Mouse (Mus musculus) lung, adult 2 months (tissue): ENCODE measurements around the gene Tmcc3. TPM values are rescaled to one million over a fixed set of nuclear protein-coding genes. Genes with fewer than 3 reads are reported as not detected.

Experiments used
- DNase-seq: peaks from one replicate; pipeline ENCODE4 v3.0.0; 2022
- H3K4me1 ChIP-seq: fragments of 200-500 bp; 2 replicates; pipeline ENCODE4 v1.6.1; 2011; ENCODE audit warnings: low read length; ENCODE audit not compliant: control insufficient read depth, insufficient read depth
- H3K4me3 ChIP-seq: fragments of 200-500 bp; replicated peaks from 2 replicates; pipeline ENCODE3; 2011; ENCODE audit warnings: low read depth, mild to moderate bottlenecking, control low read depth, low read length; ENCODE audit errors: extremely low read depth
- CTCF ChIP-seq: fragments of 200-500 bp; IDR thresholded peaks from 2 replicates; pipeline ENCODE4 v1.5.1; 2011; ENCODE audit warnings: mild to moderate bottlenecking, low read length, control low read depth; ENCODE audit not compliant: insufficient read depth
- POLR2A ChIP-seq: fragments of 200-500 bp; IDR thresholded peaks from 2 replicates; pipeline ENCODE4 v1.6.1; 2011; ENCODE audit warnings: low read depth, mild to moderate bottlenecking, control low read depth, low read length, borderline replicate concordance; ENCODE audit errors: extremely low read depth
- WGBS: fragments of 180-500 bp; shearing (Covaris S2); methylation state at CpG from one replicate; pipeline ENCODE4 v1.1.7; 2018; 5-methylcytosine and 5-hydroxymethylcytosine counted together
- polyA plus RNA-seq: library from polyadenylated mRNA; depleted of rRNA; stranded (reverse); fragments of >200 nt; gene quantifications from 2 replicates; pipeline ENCODE4 v1.2.3, GENCODE M21; 2012

The Tmcc3 gene
- polyA plus RNA-seq, 1 experiment: 46.8 TPM

DNA sequence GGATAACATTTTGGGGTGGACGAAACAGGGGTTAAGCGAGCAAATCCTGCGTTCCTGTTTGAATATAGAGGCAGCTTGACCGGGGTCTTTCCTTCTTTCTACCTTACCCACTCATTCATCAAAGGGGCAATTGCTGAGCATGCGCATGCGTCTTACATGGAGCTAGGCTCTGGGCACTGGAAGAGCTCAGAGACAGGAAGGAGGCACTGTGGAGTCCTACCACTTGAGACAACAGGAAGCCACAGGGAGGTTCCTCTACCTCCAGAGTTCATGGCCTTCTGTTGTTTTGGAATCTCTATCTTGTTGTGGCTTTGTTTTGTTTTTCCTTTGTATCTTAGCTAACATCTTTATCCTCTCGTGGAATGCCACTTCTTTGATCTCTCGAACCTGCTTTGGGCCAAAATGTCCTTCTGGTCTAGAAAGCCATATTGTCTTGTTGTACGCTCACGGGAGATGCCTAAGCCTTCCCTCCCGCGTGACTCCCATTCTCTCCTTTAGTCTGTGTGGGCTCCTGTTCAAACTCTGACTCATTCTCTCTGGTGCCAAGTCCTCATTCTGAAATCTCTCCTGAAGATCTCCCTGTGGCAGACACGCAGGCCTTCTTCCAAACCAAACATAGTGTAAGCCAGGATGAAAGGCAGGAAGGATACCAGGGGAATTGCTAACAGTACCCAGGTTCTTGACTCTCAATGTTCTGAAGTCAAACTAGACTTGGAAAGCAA, 168.8 kb downstream of the Tmcc3 start:
- H3K4me3 ChIP-seq: peak overlapping the region; percentile 36
- TF ChIP-seq CTCF (0 out of 2 replicates have a peak, but pooled peaks have one; percentile 5), POLR2A (peak; percentile 35; the same call in 1 of the 2 replicates)
- DNase-seq: peak; percentile 64
- H3K4me1 ChIP-seq: peaks cover 6% of the 10 kb centered on the region
- 41% methylated on average over 13 of the region's 13 CpGs for WGBS

GRCm38 (mm10) chr10:94481613-94482012, 169.9 kb downstream of the Tmcc3 start:
- TF ChIP-seq POLR2A: no peak
- no peak for TF ChIP-seq CTCF
- DNase-seq: no peak
- Histone ChIP-seq H3K4me1 (peaks cover 11% of the 10 kb centered on the region), H3K4me3 (no peak overlapping the region)

GRCm38 (mm10) chr10:94486179-94486578, 174.4 kb downstream of the Tmcc3 start:
- WGBS: 77% methylated on average over 2 of the region's 2 CpGs
- DNase-seq: peak; percentile 36
- TF ChIP-seq CTCF: no peak
- peaks cover 9% of the 10 kb centered on the region for H3K4me1 ChIP-seq
- no peak overlapping the region for H3K4me3 ChIP-seq

DNA sequence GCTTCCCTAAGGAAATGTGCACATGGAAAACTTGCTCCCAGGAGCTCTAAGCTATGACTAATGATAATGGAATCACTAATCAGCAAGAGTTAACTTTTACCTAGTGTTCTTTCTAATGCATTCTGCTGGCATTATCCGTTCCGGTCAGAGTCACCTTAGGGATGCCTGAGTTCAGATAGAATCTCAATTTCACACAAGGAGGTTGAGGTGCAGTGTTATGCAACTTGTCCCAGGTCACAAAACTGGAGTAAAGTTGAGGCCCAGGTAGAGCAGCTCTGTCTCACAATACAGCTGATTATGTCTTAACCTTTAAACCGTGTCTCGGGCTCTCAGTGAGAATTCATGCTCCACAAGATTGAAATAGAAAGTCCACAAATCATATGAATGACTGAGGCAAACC, 177.8 kb downstream of the Tmcc3 start:
- TF ChIP-seq CTCF (no peak), POLR2A (no peak)
- no peak for DNase-seq
- 90% methylated on average over 4 of the region's 4 CpGs for WGBS
- no peak overlapping the region for H3K4me3 ChIP-seq
- H3K4me1 ChIP-seq: peaks cover 11% of the 10 kb centered on the region

- TF ChIP-seq CTCF (no peak), POLR2A (no peak)
- Histone ChIP-seq H3K4me1 (peaks cover 10% of the 10 kb centered on the region), H3K4me3 (no peak overlapping the region)
- 79% methylated on average over 3 of the region's 3 CpGs for WGBS
- no peak for DNase-seq
Observed at GRCm38 (mm10) chr10:94491006-94491405, 179.3 kb downstream of the Tmcc3 start.

- TF ChIP-seq CTCF (no peak), POLR2A (no peak)
- WGBS: 13% methylated on average over 8 of the region's 8 CpGs
- peaks cover 7% of the 10 kb centered on the region for H3K4me1 ChIP-seq
- H3K4me3 ChIP-seq: no peak overlapping the region
- DNase-seq: no peak
Observed at GRCm38 (mm10) chr10:94494403-94494846, 182.7 kb downstream of the Tmcc3 start.

DNA sequence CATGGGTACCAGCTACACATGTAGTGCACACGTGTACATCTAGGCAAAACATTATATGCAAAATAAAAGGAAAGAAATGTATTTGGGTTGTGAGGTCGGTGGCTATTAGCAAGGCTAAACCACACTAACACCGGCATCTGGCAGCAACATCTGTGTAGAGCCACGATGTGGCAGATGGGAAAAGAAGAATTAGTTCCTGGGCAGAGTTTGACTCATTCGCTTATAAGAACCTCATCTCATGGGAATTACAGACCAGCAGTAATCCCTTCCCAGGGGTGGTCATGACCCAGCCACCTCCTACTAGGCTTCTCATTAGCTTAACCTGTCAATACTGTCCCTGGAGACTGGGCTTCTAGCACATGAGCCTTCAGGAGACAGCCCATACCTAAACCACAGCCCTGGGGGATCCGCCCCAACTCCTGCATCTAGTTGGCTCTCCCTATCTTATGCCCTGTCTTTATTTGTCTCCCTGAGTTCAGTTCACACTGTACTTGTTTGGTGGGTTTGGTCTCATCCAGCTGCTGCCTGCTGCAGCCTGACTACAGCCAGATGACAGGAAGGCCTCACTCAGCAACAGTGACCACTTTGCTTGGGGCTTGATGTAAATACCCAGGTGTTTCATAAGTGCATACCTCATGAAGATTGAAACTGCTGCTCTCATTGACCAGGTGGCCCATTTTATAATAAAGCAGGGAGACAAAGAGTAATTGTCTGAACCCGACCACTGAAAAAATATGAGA, 183.9 kb downstream of the Tmcc3 start:
- DNase-seq: no peak
- WGBS: 86% methylated on average over 7 of the region's 7 CpGs
- no peak overlapping the region for H3K4me3 ChIP-seq
- peaks cover 7% of the 10 kb centered on the region for H3K4me1 ChIP-seq
- TF ChIP-seq CTCF: no peak
- no peak for TF ChIP-seq POLR2A

DNA sequence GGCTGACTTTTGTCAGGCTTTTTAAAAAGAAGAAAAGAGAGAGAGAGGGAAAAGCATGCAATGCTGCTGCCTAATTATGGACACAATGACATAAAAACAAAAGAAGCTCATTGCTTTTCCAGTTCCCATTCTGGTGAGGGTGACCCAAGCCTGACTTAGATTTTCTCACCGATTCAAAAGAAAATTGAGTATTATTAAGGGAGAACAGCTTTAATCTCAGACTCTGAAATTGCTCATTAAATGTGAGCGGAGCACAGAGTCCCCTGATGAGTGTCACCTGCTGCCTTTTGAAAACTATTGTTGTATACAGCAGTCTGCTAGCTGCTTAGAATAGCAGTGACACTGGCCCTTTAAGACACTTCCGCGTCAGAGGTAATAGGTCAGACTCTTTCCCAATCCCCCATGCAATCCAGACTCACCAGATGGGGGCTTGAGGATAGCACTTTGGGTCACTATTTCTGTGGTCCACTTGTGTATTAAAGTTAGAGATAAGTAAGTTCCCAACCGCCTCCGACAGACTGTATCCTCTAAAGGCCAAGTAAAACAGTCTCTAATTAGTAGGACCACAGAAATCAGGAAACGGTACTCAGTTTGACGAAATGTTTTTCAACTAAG, 185.2 kb downstream of the Tmcc3 start:
- peaks cover 7% of the 10 kb centered on the region for H3K4me1 ChIP-seq
- H3K4me3 ChIP-seq: no peak overlapping the region
- WGBS: 72% methylated on average over 8 of the region's 8 CpGs
- TF ChIP-seq CTCF (no peak), POLR2A (no peak)
- DNase-seq: no peak

DNA sequence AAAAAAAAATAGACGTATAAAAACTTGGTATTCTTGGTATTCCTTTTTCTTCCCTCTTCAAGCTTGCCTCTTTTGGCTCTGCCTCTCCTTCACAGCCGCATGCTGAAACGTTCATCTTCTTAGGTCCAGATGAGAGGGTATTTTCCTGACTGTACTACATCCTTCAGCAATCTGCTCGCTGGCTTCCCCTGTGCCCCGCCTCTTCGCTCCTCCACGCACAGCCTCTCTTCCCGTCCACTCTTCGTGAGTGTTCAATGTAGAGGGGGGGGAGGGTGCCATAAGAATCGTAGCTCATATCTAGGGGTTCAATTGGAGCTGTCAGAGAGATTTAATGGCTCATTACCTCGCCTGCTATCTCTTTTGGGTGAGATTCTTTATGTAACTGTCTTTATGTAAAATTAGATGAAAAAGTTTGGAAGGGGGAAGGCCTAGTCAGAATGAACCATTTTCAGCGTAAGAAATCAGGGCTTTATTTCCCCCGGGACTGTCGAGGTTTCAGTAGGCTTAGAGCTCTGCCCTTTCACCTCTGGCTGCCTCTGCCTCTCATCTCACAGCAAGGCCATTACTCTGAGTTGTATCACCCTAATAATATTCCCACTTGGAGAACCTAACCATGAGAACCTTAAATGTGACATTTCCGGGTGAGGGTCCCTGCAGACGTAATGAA, 188.6 kb downstream of the Tmcc3 start:
- no peak for DNase-seq
- Histone ChIP-seq H3K4me3 (no peak overlapping the region), H3K4me1 (no peaks in the 10 kb centered on the region; the same call in 1 of the 2 replicates)
- 42% methylated on average over 16 of the region's 16 CpGs for WGBS
- TF ChIP-seq POLR2A: no peak
- no peak for TF ChIP-seq CTCF

DNA sequence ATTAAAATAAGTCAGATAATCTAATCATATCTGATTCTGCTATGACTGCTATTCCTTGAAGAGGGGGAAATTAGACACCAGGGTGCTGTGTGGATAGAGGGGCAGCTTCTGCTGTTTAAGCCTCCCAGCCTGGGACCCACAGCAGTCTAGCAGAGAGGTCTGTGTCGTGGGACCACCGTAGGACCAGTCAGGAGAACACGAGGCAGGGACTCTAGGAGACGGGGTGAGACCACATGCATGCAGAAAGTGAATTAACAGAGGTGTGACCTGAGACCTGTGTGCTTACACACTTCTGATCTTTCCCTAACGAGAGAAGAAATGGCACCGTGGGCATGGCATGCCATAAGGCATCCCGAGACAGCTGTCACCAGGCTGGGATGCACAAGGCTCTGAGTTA, 189.1 kb downstream of the Tmcc3 start:
- TF ChIP-seq CTCF (no peak), POLR2A (no peak)
- no peak for DNase-seq
- WGBS: 87% methylated on average over 7 of the region's 7 CpGs
- H3K4me1 ChIP-seq: no peaks in the 10 kb centered on the region; the same call in 1 of the 2 replicates
- no peak overlapping the region for H3K4me3 ChIP-seq
